Mouse (Mus musculus): ENCODE results near the gene Szt2. TPM values are rescaled to one million over a fixed set of nuclear protein-coding genes. Genes with fewer than 3 reads are reported as not detected.

Gene Szt2
- polyA plus RNA-seq, 1 experiment = 22.5 TPM

DNA sequence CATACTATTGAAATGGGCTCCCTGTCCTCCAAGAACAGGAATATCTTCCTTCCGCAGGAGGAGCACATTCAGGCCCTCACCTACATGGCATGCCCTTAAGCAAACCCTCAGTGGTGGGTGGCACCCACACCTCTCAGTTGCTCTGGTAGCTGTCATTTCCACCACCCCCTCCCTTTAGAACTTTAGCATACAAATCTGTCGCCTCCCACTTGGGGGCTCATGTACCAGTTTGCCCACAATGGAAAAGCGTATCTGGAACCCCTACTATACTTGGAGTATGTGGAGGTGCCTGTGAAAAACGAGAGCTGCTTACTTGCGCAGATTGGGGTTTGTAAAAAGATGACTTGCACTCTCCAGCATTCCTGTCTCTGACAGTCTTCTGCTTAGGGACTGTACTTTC, 7.3 kb upstream of the Szt2 start:
- 97% methylated on average over 5 of the region's 5 CpGs for WGBS
- DNase-seq (ENCODE audit: low read depth, low spot score) = no peak

DNA sequence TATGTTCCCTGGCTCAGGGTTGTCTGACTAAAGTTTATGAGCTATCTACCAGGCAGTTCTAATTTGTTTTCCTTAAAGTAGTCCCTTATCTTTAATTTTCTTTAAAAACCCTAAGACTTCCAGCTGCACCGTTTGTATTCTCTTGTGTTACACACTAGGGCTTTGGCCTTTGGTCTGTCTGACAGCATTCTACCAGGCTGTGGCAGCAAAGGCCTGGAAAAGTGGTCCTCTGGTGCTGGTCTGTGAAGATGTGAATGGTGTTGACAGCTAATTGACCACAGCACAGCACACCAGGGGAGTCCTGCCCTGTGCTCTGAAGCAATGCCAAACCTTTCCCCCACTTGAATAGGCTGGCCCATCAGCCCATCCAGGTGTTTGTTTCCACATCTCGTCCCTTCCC, 6.7 kb upstream of the Szt2 start:
- no peak for DNase-seq (ENCODE audit: low read depth, low spot score)
- 60% methylated on average over 2 of the region's 2 CpGs for WGBS

DNA sequence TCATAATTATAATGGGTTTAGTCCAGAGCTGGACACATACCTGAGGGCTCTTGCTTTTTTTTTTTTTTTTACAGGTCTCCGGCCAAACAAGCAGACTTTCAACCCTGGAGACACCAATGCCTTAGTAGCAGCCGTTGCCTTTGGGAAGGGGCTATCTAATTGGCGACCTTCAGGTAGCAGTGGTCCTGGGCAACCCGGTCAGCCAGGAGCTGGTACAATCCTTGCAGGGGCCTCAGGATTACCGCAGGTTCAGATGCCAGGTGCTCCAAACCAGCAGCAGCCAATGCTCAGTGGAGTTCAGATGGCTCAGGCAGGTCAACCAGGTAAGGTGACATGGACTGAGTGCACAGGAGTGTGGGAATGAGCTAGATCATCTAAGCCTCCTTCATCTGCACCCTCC, 4.5 kb upstream of the Szt2 start:
- DNase-seq (ENCODE audit: low read depth, low spot score) = no peak
- WGBS = 93% methylated on average over 5 of the region's 5 CpGs

DNA sequence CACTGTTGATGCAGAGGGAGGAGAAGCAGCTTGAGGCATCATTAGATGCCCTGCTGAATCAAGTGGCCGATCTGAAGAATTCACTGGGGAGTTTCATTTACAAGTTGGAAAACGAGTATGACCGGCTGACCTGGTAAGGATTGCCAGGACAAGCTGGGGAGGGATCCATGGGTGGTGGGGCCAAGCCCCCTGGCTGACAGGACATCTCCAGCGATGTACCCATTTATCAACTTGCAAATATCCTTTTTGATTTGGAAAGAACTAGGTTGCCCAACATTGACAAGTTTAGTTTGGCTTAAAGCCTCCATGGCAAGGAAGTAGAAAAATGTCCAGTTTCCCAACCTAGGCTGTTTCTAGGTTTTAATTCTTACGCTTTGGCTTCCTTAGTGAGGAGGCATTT, 1.8 kb upstream of the Szt2 start:
- WGBS = 87% methylated on average over 5 of the region's 5 CpGs
- DNase-seq (ENCODE audit: low read depth, low spot score) = no peak

DNA sequence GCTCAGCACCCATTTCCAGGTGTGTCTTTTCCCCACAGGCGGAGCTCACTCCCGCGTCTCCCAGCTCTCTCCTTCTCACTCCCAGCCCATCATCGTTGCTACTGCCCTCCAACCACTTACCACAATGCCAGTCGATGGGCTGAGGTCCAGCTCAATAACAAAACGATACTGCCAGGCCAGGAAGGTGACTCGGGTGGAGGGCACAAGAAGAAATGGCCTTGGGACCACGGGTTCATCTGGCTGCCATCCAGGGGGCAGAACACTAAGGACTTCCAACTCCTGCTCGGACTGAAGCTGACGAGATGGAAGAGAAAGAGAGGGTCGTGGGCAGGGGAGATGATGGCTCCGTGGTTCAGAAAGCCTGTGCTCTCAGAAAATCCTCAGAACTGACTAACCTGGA, 6.4 kb downstream of the Szt2 start:
- WGBS = 91% methylated on average over 12 of the region's 12 CpGs
- DNase-seq (ENCODE audit: low read depth, low spot score) = no peak

DNA sequence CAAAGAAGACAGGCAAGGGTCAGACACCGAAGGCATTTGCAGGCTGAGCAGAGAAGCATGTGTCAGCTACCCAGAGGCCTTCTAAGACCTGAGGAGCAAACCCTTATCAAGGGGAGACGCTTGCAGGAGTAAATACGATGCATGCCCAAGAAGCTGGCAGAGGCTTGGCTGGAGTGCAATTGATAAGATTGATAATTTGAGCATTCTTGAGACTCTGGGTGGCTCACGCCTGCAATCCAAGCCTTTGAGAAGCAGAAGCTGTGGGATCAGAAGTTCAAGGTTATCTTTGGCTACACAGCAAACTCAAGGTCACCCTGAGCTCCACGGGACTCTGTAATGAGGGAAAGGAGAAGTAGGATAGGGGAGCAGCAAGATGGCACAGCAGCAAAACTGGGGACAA, 7.2 kb downstream of the Szt2 start:
- 92% methylated on average over 5 of the region's 5 CpGs for WGBS
- DNase-seq (ENCODE audit: low read depth, low spot score) = no peak

DNA sequence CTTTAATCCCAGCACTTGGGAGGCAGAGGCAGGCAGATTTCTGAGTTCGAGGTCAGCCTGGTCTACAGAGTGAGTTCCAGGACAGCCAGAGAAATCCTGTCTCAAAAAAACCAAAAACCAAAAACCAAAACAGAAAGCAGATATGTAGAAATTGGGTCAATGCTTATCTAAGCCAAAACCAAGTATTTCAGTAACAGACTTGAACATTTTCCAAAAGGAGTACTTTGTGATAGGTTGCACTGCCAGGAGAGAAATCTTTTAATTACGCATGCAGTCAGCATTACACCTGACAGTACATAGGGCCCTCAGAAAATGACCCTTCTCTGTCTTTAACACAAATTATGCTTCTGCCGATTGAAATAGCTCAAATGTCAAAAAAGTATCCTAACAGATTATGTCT, 7.7 kb downstream of the Szt2 start:
- 94% methylated on average over 3 of the region's 3 CpGs for WGBS
- DNase-seq (ENCODE audit: low read depth, low spot score) = no peak

DNA sequence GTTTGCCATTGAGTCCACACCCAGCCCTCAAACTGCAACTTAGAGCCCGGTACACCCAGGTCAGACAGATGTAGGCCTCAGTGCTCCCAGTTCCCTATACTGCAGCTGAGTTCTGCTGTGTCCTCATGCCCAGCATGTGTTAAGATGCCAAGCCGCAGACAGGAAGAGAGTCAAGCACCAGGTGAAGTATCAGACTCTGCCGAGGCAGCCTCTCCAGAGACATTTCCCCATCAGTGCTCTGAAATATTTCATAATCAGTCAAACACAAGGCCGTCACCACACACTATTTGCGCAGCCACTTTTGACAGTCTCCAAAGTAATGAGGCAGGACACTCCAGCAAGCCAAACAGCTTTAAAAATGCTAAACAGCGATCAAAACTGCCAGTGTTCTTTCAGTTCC, 10.7 kb downstream of the Szt2 start:
- DNase-seq (ENCODE audit: low read depth, low spot score) = no peak
- WGBS = 93% methylated on average over 6 of the region's 6 CpGs

DNA sequence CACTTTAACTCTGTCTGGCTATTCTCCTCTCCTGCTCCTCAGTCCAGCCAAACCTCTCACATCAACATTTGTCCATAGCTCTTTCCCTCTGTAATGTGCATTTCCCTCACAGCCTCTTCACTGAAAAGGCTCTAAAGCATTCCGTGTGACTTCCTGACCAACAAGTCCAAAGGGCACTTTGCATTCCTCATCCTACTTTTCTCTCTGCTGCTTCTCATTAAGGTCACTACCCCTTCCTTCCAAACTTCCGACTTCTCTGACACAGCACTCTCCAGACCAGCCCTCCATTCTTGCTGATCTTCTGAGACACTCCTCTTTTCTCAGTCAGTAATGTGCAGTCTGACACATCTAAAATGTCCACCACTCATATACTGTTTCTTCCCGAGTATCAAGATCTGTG, 12.6 kb downstream of the Szt2 start:
- 50% methylated on average over 3 of the region's 3 CpGs for whole genome bisulfite sequencing
- no peak for DNase-seq (ENCODE audit: low read depth, low spot score)

DNA sequence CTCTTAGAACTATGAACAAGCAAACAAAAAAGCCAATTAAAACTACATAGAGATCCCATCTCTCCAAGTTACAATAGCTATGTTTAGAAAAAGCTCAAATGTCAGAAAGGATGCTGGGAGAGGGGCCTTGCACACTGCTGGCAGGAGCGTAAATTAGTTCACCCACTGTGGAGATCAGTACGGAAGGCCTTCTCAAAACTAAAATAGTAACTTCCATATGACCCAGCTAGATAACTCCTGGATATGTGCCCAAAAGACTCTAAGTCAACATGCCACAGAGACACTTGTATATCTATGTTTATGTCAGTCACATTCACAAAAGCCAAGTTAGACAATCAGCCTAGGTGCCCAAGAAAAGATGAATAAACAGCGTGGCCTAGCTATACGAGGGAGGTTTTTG, 13.8 kb downstream of the Szt2 start:
- DNase-seq (ENCODE audit: low read depth, low spot score) = no peak
- 85% methylated on average over 4 of the region's 4 CpGs for WGBS

DNA sequence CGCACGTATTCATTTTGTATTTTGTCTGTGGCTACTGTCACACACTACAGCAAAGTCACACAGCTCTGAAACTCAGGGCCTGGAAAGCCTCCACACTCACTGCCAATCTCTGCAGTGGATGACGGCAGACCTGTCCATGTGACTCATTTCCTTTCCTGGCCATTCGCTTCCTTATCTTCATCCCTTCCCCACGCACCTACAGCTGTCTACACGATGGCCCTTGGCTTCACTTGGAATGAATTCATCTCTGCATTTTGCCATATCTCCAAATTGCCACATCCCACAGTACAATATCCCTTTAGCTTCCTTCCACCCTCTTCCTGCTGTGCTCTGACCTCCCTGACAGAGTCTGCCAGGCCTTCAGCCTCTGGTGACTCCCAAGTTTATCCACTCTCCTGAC, 14.6 kb downstream of the Szt2 start:
- DNase-seq (ENCODE audit: low read depth, low spot score) = no peak
- WGBS = 82% methylated on average over 6 of the region's 6 CpGs

DNA sequence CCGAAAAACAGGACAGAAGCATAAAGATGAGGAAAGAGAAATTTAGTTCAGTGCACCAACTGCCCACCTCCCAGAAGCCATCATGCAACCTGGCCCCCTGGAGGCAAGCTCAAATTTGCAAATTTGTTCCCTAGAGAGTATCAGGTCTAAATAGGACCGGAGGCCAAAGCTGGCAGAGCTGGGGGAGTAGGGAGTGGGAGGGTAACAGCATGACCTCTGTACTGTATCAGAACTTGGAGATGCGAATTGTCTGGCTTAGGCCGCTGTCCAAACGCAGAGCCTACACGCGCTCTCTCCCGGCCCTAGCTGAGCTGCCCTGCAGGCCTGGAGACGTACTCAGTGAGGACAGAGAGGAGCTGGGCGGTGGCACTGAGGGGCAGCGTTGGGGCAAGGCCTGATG, 18.9 kb downstream of the Szt2 start:
- 96% methylated on average over 11 of the region's 11 CpGs for WGBS
- DNase-seq (ENCODE audit: low read depth, low spot score) = no peak

DNA sequence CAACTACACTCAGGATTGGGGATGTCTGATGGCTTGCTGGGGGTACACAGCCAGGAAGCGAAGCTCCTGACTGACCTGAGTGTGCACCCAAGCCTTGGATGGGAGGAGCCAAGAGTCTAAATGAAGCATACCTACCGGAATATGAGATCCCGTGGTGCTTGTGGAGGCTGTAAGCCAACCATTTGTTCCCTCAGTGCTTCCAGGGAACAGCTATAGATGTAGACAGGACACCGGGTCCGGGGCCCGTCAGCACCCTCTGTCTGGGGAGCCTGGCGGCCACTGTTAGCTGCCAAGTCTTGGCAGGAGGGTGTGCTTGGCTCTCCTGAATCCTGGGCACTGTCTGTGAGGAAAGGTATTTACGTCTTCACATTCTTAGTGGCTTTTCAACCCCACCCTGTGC, 21.8 kb downstream of the Szt2 start:
- 90% methylated on average over 8 of the region's 8 CpGs for WGBS
- DNase-seq (ENCODE audit: low read depth, low spot score) = no peak

DNA sequence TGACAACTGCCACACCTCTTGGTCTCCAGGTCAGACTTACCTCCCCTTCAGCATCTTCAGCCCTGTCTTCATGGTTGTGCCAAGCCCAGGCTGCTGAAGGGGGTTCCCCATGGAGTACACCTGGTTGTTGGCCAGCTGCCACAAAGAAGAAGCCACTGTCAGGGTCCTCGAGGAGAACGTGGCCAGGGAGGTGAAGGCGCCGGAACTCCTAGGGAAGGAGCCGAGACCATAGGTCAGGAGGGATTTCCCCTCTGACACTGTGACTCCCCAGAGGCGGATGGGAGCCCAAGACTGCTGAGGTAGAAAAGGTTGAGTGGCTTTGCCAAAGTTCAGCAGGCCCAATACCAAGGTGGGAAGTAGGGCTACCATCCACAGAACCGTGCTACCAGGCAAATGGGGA, 25.8 kb downstream of the Szt2 start:
- 86% methylated on average over 7 of the region's 7 CpGs for WGBS
- DNase-seq (ENCODE audit: low read depth, low spot score) = no peak

DNA sequence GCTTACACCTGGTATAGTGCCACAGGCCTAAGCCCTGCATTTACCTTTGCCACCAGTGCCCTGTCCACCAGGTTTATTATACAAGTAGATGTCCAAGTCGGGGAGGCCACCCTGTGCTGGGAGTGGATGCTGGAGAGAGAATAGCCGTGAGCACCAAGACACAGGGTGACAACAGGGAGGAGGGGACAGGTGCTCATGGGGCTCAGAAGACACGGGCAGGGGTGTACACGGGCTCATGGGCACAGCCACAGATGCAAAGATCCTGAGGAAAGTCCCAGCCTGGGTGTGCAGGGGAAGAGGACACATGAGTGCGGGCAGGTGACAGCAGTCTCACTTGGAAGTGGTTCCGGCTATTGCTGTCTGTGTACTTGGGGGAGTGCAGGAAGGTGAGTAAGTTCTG, 33.1 kb downstream of the Szt2 start:
- no peak for DNase-seq (ENCODE audit: low read depth, low spot score)
- 93% methylated on average over 6 of the region's 6 CpGs for WGBS

DNA sequence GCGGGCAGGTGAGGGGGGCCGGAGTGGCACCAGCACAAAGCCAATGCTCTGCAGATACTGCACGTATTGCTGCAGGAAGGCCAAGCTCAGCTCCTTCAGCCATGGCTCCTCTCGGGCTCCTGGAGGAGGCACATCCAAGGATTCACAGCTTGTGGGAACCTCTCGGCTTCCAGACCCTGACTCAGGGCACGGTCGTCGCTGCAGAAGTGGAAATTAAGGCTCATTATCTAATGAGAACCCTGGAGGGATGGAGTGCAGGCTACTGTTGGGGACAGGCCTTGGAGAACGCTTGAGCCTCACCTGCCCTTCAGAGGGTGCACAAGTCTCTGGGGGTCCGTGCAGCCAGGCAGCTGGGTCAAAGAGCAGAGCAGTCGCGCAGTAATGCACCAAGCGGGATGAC, 37.3 kb downstream of the Szt2 start:
- no peak for DNase-seq (ENCODE audit: low read depth, low spot score)
- 94% methylated on average over 13 of the region's 13 CpGs for WGBS

DNA sequence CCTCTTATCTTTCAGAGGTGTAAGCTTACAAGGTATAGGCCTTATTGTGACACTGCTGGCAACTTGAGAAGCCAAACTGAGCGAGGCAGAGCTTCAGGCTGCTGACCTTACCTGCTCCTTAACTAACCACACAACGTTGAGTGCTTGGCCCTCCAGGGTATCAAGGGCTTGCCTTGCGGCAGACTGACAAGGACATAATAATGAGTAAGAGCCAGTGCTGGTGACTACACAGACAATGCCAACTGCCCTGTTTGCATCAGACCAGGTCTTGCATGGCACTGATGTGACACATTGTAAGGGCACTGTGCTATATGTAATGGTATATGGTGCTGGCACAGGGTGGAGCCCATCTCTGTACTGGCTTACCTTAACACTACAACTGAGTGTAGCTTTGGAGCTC, 40.5 kb downstream of the Szt2 start:
- WGBS = 92% methylated on average over 3 of the region's 3 CpGs

DNA sequence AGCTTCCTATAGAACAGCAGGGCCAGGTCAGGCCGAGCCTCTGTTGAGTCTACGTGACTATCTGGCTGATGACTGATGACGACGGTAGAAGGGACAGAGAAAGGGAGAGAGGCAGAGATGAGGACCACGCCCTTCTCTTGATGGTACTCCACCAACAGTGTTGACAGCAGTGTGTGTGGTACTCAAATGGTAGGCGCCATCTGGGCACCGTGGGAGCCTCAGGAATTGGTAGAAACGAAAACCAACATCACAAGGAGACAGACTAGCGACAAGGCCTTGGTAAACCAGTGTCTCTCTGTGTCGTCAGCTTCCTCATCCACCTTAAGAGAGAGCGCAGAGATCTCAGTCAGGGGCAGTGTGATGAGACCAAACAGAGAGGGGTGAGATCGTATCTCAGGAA, 41.5 kb downstream of the Szt2 start:
- DNase-seq (ENCODE audit: low read depth, low spot score) = no peak
- WGBS = 82% methylated on average over 12 of the region's 12 CpGs

More for the DNA sequence above, 40.5 kb downstream of the Szt2 start:
- no peak for DNase-seq (ENCODE audit: low read depth, low spot score)

DNA sequence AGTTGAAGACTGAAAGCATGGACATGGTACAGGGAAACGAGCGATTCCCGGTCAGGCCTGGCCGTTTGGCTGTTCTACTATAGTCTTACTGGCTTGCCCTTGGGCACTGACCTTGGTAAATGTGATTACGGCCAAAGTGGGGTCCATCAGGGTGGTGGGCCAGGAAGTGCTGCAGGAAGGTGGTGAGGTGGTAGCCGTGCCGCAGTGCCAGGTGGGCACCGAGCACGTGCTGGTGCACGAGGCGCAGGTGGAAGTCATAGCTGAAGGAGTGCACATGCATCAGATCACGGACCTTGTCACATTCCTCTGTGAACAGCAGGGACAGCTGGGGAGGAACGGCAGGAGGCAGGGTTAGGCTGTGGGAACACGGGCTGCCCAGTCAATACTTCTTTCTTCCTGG, 43.1 kb downstream of the Szt2 start:
- no peak for DNase-seq (ENCODE audit: low read depth, low spot score)
- 85% methylated on average over 14 of the region's 14 CpGs for WGBS

DNA sequence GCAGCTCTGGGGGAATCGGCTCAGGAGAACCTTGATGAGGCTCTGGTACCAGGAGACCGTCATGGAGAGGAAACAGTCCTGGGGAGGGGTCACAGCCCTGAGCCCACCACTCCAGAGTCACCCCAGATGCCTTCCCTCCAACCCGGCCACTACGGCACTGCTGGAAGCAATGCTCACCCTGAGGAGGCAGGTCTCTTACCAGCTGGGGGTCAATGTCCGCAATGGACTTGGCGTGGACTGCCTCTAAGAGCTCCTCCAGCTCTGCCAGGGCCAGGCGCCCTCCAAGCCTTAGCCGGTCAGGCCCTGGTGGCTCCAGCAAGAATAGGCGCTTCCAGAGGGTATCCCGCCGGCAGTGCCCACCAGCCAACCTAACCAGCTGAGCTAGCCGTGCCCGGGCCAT, 44.4 kb downstream of the Szt2 start:
- WGBS = 95% methylated on average over 13 of the region's 13 CpGs
- no peak for DNase-seq (ENCODE audit: low read depth, low spot score)

DNA sequence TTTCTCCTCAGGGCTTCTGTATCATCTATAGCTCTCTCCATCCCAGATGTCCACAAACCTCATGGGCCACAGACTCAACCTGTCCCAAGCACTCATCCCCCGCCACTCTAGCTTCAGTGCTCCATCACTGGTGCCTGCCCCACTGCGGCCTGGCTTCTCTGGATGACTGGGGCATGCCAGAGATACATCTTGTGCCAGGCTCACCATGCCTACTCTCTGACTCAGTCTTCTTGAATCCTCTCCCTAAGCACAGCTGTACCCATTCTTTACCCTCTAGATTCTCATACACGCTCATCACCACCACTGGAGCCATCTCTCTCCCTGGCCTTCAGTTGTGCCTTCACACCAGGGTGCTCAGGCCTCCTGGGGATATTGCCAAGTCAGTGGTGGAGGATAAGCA, 45.1 kb downstream of the Szt2 start:
- DNase-seq (ENCODE audit: low read depth, low spot score) = no peak
- WGBS = 99% methylated on average over 3 of the region's 3 CpGs

DNA sequence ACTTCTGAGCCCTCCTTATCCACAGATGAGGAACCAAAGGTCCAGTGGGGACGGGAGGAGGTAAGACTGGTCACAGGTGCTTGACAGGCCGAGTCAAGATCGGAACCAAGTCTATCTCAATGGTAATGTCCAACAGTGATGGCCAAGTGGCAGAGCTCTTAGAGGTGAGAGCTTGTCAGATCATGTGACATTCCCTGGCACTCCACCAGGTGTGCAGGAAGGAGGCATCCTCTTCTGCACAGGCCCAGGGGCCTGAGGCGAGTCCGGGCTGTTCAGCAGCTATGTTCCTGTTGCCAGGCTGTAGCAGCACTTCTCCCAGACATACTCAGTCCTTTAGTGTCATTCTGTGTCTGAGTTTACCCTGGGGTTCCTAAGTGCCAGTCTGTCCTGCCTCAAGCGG, 46.2 kb downstream of the Szt2 start:
- WGBS = 92% methylated on average over 6 of the region's 6 CpGs
- DNase-seq (ENCODE audit: low read depth, low spot score) = no peak

DNA sequence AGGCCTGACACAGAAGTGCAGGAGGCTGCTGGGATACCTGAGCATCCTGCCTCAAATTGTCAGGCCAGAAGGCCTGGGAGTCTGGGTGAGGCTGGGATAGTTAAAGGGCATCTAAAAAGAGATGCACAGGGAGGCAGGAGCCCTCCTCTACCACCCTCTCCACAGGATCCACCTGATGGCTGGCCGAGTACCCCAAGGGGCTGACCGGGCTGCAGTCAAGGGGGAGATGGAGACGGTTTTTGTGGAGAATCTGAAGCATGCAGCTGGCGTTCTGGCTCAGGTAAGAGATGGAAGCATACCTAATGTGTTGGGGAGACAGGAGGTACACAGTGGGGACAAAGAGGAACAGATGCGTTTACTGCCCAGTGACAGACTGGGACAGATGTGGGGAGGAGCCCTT, 47.6 kb downstream of the Szt2 start:
- DNase-seq (ENCODE audit: low read depth, low spot score) = no peak
- WGBS = 95% methylated on average over 5 of the region's 5 CpGs
